Mouse (Mus musculus) neural tube, embryonic 13.5 days (tissue): ENCODE results near the gene Scn9a. TPM values are rescaled to one million over a fixed set of nuclear protein-coding genes. Genes with fewer than 3 reads are reported as not detected.

ENCODE experiments used
- ATAC-seq: fragments of 200-750 bp; cut with Nextera tagmentation; 2 replicates; pipeline ENCODE4 v1.8.0; 2017; ENCODE audit warnings: low read depth, mild to moderate bottlenecking, moderate TSS enrichment, moderate library complexity
- H3K27ac ChIP-seq: fragments of 300-500 bp; sonication (generic); replicated peaks from 2 replicates; pipeline ENCODE4 v1.5.1; 2015; ENCODE audit warnings: moderate library complexity, mild to moderate bottlenecking, inconsistent platforms
- H3K27me3 ChIP-seq: fragments of 300-500 bp; sonication (generic); 2 replicates; pipeline ENCODE4 v1.6.1; 2015; ENCODE audit warnings: mild to moderate bottlenecking, inconsistent platforms
- H3K36me3 ChIP-seq: fragments of 300-500 bp; sonication (generic); 2 replicates; pipeline ENCODE4 v1.6.1; 2015; ENCODE audit warnings: mild to moderate bottlenecking, inconsistent platforms
- H3K4me1 ChIP-seq: fragments of 300-500 bp; sonication (generic); replicated peaks from 2 replicates; pipeline ENCODE4 v1.6.1; 2015; ENCODE audit warnings: inconsistent platforms
- H3K4me2 ChIP-seq: fragments of 300-500 bp; sonication (generic); 2 replicates; pipeline ENCODE4 v1.6.1; 2015; ENCODE audit warnings: inconsistent platforms, mild to moderate bottlenecking, moderate library complexity
- H3K4me3 ChIP-seq: fragments of 300-500 bp; sonication (generic); 2 replicates; pipeline ENCODE4 v1.5.1; 2015; ENCODE audit warnings: mild to moderate bottlenecking, inconsistent platforms
- H3K9ac ChIP-seq: fragments of 300-500 bp; sonication (generic); 2 replicates; pipeline ENCODE4 v1.6.1; 2015; ENCODE audit warnings: moderate library complexity, mild to moderate bottlenecking, inconsistent platforms
- H3K9me3 ChIP-seq: fragments of 300-500 bp; sonication (generic); 2 replicates; pipeline ENCODE4 v1.6.1; 2016; ENCODE audit warnings: inconsistent platforms
- WGBS: fragments of 180-500 bp; shearing (Covaris S2); methylation state at CpG from one replicate; pipeline ENCODE4 v1.1.7; 2015; 5-methylcytosine and 5-hydroxymethylcytosine counted together
- polyA plus RNA-seq: library from polyadenylated mRNA; unstranded; fragments of >200 nt; fragmentation: Nextera tagmentation; extraction: Ambion mirVana; gene quantifications from 2 replicates; pipeline ENCODE4 v1.2.1, GENCODE M21; 2015

Gene Scn9a
- polyA plus RNA-seq, 1 experiment from 2014 or later: 38.1 TPM

DNA sequence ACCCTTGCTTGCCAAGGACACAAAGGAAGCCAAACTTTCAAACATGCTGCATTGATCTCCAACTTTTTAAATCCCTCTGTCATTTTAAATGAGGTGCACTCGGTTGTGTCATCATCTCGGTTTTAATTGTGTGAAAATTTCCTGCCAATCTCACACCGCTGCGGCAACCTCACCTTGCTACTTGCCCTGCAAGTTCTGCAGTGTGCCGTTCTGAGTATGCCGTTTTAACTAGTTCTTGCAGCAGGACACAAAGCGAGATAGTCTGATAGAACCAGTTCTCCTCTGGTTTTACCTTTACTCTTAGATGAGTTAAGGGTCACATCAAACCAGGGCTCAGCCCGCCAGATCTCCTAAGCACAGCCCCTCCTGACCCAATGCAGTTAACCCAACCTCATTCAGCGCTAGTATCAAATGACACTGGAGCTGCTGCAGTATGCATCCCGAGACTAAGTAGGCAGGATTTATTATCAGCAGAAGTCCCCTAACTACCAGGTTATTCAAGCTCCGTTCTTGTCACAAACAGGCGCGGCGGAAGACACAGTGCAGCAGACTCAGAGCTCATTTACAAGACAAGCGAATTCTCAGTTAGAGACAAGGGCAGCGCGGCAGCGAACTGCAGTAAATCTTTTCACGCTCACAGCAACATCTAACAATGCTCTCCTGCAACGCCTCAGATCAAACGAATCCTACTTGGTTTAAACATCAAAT, 194.8 kb downstream of the Scn9a start:
- whole genome bisulfite sequencing: 4% methylated on average over 21 of the region's 21 CpGs
- no peaks in the 10 kb centered on the region for H3K27me3 ChIP-seq
- no peaks in the 10 kb centered on the region for H3K36me3 ChIP-seq
- peak overlapping the region; percentile 65 for H3K9ac ChIP-seq
- peaks cover 14% of the 10 kb centered on the region for H3K4me1 ChIP-seq
- H3K4me3 ChIP-seq: peak overlapping the region; percentile 41
- ATAC-seq: peak; percentile 84
- no peaks in the 10 kb centered on the region for H3K9me3 ChIP-seq
- H3K27ac ChIP-seq: peak overlapping the region; percentile 34; the same call in 1 of the 2 replicates
- H3K4me2 ChIP-seq: peak overlapping the region; percentile 71

DNA sequence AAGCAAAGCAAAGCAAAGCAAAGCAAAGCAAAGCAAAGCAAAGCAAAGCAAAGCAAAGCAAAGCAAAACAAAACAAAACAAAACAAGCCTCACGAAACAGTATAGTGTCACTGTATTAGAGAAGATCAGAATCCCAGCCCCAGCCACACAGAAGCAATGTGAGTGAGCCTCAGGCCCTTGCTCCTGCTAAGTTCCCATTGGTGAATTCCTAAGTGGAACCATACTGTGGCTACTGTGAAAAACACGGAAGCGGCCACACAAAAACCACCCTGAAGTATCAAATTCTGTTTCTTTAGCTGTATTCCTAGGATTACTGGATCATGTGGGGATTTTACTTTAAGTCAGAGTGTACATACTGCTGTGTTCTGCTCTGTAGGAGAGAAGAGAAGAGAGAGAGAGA, 198.5 kb downstream of the Scn9a start:
- Histone ChIP-seq H3K4me1 (peaks cover 14% of the 10 kb centered on the region), H3K27me3 (no peaks in the 10 kb centered on the region), H3K9ac (no peak overlapping the region), H3K9me3 (no peaks in the 10 kb centered on the region), H3K27ac (no peak overlapping the region), H3K4me3 (no peak overlapping the region), H3K36me3 (no peaks in the 10 kb centered on the region), H3K4me2 (no peak overlapping the region)
- no peak for ATAC-seq
- 65% methylated on average over 3 of the region's 3 CpGs for WGBS

Other genes with a start within 250 kb of the Scn9a start
- 13.1 and 14.9 TPM in 2 replicates for gene Scn1a, start 194.1 kb downstream of the Scn9a start, polyA plus RNA-seq
- 5.0 and 7.0 TPM in 2 replicates for gene Scn7a, start 150.0 kb upstream of the Scn9a start, polyA plus RNA-seq